Mouse (Mus musculus) hematopoietic stem cell, adult 5-6 weeks (primary cell): ENCODE results near the gene Sdad1. TPM values are rescaled to one million over a fixed set of nuclear protein-coding genes. Genes with fewer than 3 reads are reported as not detected.
"Not testable (repeated sequence)": the region's sequence is repeated elsewhere in the genome, so short reads cannot be mapped to it uniquely, and the experiment has no call there.

Experiments
- ATAC-seq, 2 experiments: fragments of 125-278 bp in 1 of 2; replicated peaks in 1 of 2; 2 replicates each; pipeline ENCODE4 v1.8.0; 2016 to 2017; ENCODE audit warnings: inconsistent platforms in 2 of 2, mild to moderate bottlenecking in 2 of 2, moderate number of reproducible peaks in 2 of 2, low read depth in 1 of 2, moderate TSS enrichment in 1 of 2; ENCODE audit not compliant: low FRiP score in 2 of 2, poor library complexity in 2 of 2, severe bottlenecking in 2 of 2, insufficient read depth in 1 of 2, low TSS enrichment in 1 of 2
- total RNA-seq: library from RNA; stranded (forward); fragments of 172-1452, 232-1000 nt; gene quantifications from 2 replicates; pipeline ENCODE4 v1.2.3, GENCODE M21; 2017

Gene Sdad1
- total RNA-seq = 60.2 and 62.2 TPM in 2 replicates

GRCm38 (mm10) chr5:92309681-92310511 is at the start of gene Sdad1:
Gene Sdad1 (minus strand): TSS chr5:92310479.
- peak; percentile 92 to 94 for ATAC-seq

DNA sequence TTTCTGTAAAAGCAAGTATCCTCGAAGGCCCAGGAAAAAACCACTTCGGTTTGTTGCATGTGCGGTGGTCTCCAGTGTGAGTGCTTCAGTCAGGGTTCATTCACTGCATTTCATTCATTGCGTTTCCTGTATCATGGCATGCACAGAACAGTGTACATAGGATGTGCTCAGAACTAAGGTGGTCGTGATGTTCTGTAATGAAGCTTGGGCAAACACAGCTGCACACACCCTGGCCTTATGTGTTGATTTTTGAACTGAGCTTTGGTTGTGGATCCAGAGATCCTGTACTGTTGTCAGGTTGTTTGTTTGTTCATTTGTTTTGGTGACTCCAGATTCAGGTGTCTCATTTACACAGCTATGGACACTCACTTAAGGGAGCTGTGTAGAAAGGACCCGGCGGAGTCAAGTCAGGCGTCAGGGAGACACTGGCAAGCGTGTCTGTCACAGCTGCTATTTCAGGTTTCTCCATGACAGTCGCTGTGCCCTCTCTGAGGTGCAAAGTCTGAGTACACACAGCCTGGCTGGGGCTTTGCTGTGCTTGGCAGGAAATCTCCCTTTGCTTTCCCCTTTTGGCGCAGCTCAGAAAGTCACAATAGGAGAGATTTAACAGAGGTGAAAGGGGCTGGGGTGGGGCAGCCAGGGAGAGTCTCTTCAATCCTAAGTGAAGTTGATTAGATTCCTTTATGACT is 48.6 kb upstream of the Sdad1 start:
- ATAC-seq = no peak

GRCm38 (mm10) chr5:92358033-92358432 is 47.8 kb upstream of the Sdad1 start:
- ATAC-seq = peak; percentile 33 to 58; a peak in 3 of 4 replicates

- ATAC-seq = peak; percentile 74 to 75
Observed at GRCm38 (mm10) chr5:92353517-92353916, 43.2 kb upstream of the Sdad1 start.

DNA sequence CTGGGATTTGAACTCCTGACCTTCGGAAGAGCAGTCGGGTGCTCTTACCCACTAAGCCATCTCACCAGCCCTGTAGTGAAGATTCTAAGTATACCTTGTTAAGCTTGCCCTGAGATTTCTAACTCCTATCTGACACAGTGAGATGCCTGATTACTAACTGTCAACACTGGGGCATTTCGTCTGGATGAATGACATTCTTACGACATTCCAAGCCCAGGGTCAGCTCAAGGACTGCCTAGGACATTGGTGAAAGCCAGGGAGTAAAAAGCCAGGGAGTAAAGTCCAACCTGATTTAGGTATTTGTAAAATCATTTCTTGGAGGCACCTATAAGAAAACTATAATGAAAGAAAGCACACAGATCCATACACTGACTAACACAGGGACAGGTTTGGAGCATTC is 42.4 kb upstream of the Sdad1 start:
- ATAC-seq = not testable (repeated sequence)

DNA sequence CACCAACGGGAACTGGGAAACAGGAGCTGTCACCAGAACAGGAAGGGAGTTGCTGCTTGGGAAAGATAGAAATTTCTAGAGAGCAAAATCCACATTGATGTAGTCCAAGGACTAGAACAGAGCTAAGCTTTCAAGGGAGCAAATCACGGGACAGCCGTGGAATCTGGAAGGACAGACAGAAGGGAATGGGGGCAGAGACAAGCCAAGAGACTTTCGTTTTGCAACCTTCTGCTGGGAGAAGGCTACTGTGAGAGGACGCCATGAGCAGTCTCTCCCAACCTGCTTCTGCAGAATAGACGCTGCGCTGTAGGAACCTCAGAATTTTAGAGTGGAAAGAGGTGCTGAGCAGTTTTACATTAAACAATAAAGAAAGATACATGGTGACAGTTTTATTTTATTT is 39.5 kb upstream of the Sdad1 start:
- no peak for ATAC-seq

GRCm38 (mm10) chr5:92348794-92349413 is 38.6 kb upstream of the Sdad1 start, which contains the start of gene Cxcl10:
Gene Cxcl10 (minus strand): TSS chr5:92348889.
- ATAC-seq = peak; percentile 83 to 86

DNA sequence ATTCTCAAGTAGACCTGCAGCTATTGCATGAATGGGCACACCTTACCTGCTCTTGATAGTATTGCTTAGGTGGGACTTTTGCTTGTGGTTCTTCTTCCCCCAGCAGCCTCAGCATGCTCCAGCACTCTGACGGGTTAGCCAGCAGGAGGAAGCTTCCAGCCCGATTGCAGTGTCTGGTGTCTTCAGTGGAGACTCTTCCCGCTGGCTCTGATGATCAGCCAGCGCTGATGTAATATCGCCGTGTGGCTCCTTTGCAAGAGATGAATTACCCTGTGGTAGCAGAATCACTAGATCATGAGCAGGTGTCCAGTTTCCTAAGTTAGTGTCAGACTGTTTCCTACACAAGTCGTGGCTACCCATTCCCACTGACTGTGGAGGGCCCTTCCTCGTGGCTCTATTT is 34.7 kb upstream of the Sdad1 start:
- ATAC-seq = no peak

DNA sequence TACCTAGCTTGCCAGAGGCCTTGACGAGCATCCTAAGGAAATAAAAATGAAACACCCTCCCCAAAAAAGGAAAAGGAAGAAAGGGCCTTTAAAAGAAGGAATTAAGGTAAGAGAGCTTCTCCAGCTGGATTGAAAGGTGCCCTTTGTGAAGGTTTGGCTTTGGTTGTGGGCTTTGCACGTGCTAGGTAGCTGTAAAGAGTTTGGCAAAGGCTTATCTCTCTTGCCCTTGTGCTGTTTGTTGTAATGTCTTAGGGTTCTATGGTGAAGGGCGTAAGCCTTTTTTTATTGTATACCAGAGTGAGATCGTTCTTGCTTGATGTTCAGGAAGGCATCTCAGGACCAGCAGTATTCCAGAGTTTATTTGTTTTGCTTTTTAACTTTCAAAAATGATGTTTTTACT is 30.3 kb upstream of the Sdad1 start:
- no peak for ATAC-seq

GRCm38 (mm10) chr5:92336743-92337142 is 26.5 kb upstream of the Sdad1 start:
- no peak for ATAC-seq

DNA sequence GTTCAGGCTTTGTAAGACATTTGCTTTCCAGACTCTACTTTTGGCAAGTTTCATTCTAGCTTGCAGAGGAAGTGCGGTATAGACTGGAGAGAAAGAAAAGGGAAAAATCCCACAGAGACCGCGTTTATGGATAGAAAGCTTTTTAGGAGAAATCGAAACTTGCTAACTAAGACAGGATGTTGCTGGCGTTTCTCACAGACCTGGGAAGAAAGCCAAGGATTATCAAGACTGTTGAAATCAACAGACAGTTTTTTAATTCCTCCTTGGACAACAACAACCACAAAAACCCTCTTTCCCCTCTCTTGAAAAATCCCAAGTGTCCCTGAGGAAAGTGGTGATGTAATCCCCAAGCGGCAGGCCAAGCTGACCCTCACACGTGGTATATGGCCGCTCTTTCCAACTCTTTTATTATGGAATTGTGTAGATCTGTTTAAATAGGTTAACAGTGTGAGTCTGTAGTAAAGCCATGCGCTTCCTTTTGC is 22.1 kb upstream of the Sdad1 start:
- peak; percentile 14 to 37; a peak in 2 of 4 replicates for ATAC-seq

DNA sequence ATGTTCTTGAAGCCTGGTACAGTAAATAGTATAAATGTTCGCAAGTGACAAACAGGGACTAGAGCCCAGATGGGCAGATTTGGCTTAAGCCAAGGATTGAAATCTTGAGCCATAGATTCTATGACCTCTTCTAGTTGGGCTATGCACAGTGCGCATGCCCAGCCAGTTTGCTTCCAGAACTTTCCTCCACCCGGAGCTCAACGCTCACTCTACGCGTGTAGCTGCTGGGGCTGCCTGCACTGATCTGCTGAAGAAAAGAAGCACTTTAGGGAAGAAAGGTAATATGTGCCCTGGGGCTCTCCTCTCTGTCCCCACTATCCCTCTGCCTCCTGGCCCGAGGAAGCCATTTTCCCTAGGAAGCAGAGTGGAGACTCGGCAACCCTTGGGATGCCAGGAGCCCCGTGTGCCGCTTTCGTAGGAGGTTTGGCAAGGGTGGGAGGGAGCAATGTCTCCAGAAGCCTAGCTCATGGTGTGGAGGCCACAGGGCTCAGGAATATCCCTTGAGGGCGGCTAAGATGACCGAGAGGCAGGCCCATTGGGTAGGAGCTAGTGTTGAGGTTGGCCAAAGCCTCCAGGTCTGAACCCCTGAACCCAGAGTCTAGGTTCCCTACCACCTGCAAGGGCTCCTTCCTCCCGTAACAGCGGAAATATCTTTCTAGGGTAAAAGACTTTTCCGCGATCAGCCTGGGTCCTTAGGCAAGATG is 21.5 kb upstream of the Sdad1 start, which contains the start of gene Art3:
Art3 (plus strand) TSS at position 193 of the 704 bp plus-strand sequence.
- peak in 1 of 2 experiments; percentile 32; a peak in 2 of 4 replicates for ATAC-seq

GRCm38 (mm10) chr5:92331122-92331521 is 20.8 kb upstream of the Sdad1 start:
- 0 out of 4 replicates have a peak, but pooled peaks of 1 of the 2 experiments have one; percentile 16 for ATAC-seq

DNA sequence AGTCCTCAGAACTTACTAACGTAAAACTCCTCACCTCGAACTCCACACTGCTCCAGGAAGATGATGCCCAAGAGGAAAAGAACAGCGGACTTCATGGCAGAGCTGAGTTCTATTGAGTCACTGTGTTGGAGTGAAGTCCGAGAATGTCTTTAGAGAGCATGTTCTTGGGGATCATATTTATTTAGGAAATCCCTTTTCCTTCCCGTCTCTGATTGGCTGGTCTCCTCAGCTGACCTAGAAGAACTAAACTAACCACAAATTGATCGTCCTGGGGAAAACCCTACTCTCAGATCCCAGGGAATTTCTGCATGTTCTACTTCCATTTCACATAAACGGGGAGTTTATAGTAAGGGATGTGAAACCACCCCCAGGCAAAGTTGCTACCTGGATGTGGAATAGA is 17.6 kb upstream of the Sdad1 start, which contains the start of gene Cxcl9:
Cxcl9 (minus strand) TSS at position 151 of the 400 bp plus-strand sequence.
- no peak for ATAC-seq

DNA sequence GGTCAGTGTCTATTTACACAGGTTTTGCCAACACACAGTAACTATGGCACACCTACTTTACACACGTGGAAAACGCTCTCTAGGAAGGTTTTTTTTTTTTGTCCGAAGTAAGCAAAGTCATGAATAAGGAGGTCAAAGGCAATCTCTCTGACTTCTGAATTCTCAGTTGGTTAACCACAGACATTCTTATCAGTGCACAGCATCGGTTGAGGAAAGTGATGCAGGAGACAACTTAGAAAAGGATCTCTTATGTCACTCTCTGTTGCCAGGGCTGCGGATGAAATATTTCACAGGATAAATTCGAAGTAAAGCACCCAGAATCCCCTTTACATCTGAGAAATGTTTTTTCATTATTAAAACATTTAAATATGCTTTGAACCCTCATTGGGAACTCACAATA is 17.1 kb upstream of the Sdad1 start:
- peak; percentile 60 to 84 for ATAC-seq

- no peak for ATAC-seq
Observed at GRCm38 (mm10) chr5:92323264-92323663, 13.0 kb upstream of the Sdad1 start.

- no peak for ATAC-seq
Observed at GRCm38 (mm10) chr5:92322612-92323011, 12.3 kb upstream of the Sdad1 start.
